Mouse (Mus musculus) hindbrain, postnatal 0 days (tissue): ENCODE results near the gene Hist1h4f. TPM values are rescaled to one million over a fixed set of nuclear protein-coding genes. Genes with fewer than 3 reads are reported as not detected.
"Not testable (repeated sequence)": the region's sequence is repeated elsewhere in the genome, so short reads cannot be mapped to it uniquely, and the experiment has no call there.

Experiments used
- ATAC-seq: fragments of 200-750 bp; cut with Nextera tagmentation; 2 replicates; pipeline ENCODE4 v1.8.0; 2017; ENCODE audit warnings: mild to moderate bottlenecking, moderate TSS enrichment, moderate library complexity
- DNase-seq: peaks from one replicate; pipeline ENCODE4 v3.0.0-alpha.2; 2015; ENCODE audit warnings: low spot score
- H3K27ac ChIP-seq: fragments of 300-500 bp; sonication (generic); 2 replicates; pipeline ENCODE4 v1.5.1; 2014; ENCODE audit warnings: mild to moderate bottlenecking
- H3K27me3 ChIP-seq: fragments of 300-500 bp; sonication (generic); 2 replicates; pipeline ENCODE4 v1.6.1; 2014; ENCODE audit warnings: low read length, mixed read lengths; ENCODE audit not compliant: insufficient read depth
- H3K36me3 ChIP-seq: fragments of 300-500 bp; sonication (generic); 2 replicates; pipeline ENCODE4 v1.6.1; 2014; ENCODE audit warnings: low read length, mixed read lengths; ENCODE audit not compliant: insufficient read depth
- H3K4me1 ChIP-seq: fragments of 300-500 bp; sonication (generic); 2 replicates; pipeline ENCODE4 v1.6.1; 2014; ENCODE audit warnings: antibody characterized with exemption, low read length, mixed read lengths; ENCODE audit not compliant: insufficient read depth
- H3K4me2 ChIP-seq: fragments of 300-500 bp; sonication (generic); 2 replicates; pipeline ENCODE4 v1.6.1; 2014; ENCODE audit warnings: low read depth, mild to moderate bottlenecking, low read length, moderate library complexity, mixed read lengths
- H3K4me3 ChIP-seq: fragments of 300-500 bp; sonication (generic); 2 replicates; pipeline ENCODE4 v1.5.1; 2014; ENCODE audit warnings: low read length
- H3K9ac ChIP-seq: fragments of 300-500 bp; sonication (generic); replicated peaks from 2 replicates; pipeline ENCODE4 v1.6.1; 2014; ENCODE audit warnings: mild to moderate bottlenecking, low read length, moderate library complexity, mixed read lengths
- H3K9me3 ChIP-seq: fragments of 300-500 bp; sonication (generic); 2 replicates; pipeline ENCODE4 v1.6.1; 2016; ENCODE audit warnings: low read length, mixed read lengths
- CTCF ChIP-seq: IDR thresholded peaks from 2 replicates; pipeline ENCODE4 v1.5.1; 2016; ENCODE audit warnings: antibody characterized with exemption, control low read depth, low read depth
- WGBS: fragments of 180-500 bp; shearing (Covaris S2); extraction: QIAGEN DNeasy Blood & Tissue Kit; methylation state at CpG from one replicate; pipeline ENCODE4 v1.1.7; 2014; 5-methylcytosine and 5-hydroxymethylcytosine counted together
- polyA plus RNA-seq: library from polyadenylated mRNA; unstranded; fragments of >200 nt; fragmentation: Nextera tagmentation; extraction: Ambion mirVana; gene quantifications from 2 replicates; pipeline ENCODE4 v1.2.1, GENCODE M21; 2015
- total RNA-seq: library from RNA; depleted of rRNA; stranded (reverse); fragments of >200 nt; gene quantifications from 2 replicates; pipeline ENCODE4 v1.2.3, GENCODE M21; 2014

Hist1h4f gene
- total and polyA plus RNA-seq, 2 experiments from 2014 or later = 2,344 TPM; not detected in 1

GRCm38 (mm10) chr13:23591206-23591605 lies 39.8 kb upstream of the Hist1h4f start:
- Histone ChIP-seq H3K4me2 (no peak overlapping the region), H3K27me3 (no peaks in the 10 kb centered on the region), H3K36me3 (no peaks in the 10 kb centered on the region), H3K4me3 (no peak overlapping the region), H3K9me3 (no peaks in the 10 kb centered on the region), H3K4me1 (no peaks in the 10 kb centered on the region), H3K27ac (no peak overlapping the region), H3K9ac (no peak overlapping the region)
- WGBS = 95% methylated on average over 7 of the region's 7 CpGs
- ATAC-seq (no peak), DNase-seq (no peak)
- TF ChIP-seq CTCF = no peak

GRCm38 (mm10) chr13:23586940-23587225 lies 35.4 kb upstream of the Hist1h4f start:
- no peak for ATAC-seq
- Histone ChIP-seq H3K4me1 (peaks cover 6% of the 10 kb centered on the region; the same call in 1 of the 2 replicates), H3K36me3 (no peaks in the 10 kb centered on the region), H3K4me3 (peak overlapping the region; percentile 49), H3K4me2 (peak overlapping the region; percentile 94), H3K27ac (peak overlapping the region; percentile 67; the same call in 1 of the 2 replicates), H3K9me3 (no peaks in the 10 kb centered on the region), H3K9ac (peak overlapping the region; percentile 21; the same call in 1 of the 2 replicates), H3K27me3 (no peaks in the 10 kb centered on the region)
- no peak for DNase-seq
- WGBS = 0% methylated on average over 1 of the region's 1 CpGs
- no peak for TF ChIP-seq CTCF

DNA sequence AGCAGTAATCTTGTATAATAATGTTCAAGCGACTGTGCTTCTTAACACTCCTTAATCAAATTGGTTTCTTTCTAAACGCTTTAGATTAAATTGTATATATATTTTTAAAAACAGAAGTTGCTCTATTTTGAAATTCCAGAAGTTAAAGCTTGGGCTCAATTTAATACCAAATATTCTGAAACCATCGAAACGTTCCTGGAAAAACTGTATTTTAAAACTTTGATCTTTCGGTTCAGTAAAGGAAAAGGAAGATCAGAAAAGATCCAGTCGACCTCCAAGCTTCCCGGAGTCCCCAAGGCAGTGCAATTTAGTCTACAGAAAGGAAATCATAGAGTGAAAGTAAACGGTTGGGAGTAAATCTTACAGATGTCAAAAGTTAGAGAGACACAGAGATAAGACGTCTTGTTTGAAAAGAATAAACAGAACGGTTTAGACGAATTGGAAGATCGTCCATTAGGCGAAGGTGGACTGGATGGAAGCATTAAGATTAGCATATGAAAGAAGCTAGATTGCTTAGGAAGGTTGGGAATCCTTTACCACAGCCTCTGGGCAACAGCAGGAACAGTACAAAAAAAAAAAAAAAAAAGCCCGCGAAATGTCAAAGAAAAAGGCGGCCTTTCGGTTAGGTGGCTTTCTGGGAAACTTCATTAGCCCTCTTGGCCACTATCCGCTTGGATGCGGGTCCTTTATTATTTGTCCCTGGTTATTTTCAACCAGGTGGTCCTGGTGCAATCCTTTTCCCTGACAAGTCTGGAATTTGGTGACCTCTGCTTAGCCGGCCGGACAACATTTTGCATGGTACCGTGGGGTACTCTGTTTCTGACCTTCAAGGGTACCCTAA lies 34.9 kb upstream of the Hist1h4f start:
- 1% methylated on average over 22 of the region's 22 CpGs for WGBS
- ATAC-seq (no peak), DNase-seq (peak; percentile 24)
- Histone ChIP-seq H3K4me3 (peak overlapping the region; percentile 49), H3K9me3 (no peaks in the 10 kb centered on the region), H3K36me3 (no peaks in the 10 kb centered on the region), H3K9ac (peak overlapping the region; percentile 21), H3K27me3 (no peaks in the 10 kb centered on the region), H3K27ac (peak overlapping the region; percentile 67), H3K4me1 (peaks cover 8% of the 10 kb centered on the region; the same call in 1 of the 2 replicates), H3K4me2 (peak overlapping the region; percentile 94)
- TF ChIP-seq CTCF = no peak

DNA sequence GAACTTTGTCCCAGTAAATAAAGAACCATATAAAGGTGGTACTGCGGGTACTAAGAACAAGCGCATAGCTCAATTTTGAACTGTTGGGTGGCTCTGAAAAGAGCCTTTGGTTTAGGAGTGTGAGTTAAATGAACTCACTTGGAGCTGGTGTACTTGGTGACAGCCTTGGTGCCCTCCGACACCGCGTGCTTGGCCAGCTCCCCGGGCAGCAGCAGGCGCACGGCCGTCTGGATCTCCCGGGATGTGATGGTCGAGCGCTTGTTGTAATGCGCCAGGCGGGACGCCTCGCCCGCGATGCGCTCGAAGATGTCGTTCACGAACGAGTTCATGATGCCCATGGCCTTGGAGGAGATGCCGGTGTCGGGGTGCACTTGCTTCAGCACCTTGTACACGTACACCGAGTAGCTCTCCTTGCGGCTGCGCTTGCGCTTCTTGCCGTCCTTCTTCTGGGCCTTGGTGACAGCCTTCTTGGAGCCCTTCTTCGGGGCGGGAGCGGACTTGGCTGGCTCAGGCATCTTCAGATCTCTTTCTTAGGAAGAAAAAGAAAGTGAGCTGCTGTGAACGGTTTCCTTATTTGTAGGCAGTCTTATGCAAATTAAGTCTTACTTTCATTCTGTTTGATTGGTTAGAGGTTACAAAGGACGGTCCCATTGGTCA lies 34.1 kb upstream of the Hist1h4f start:
- not testable (repeated sequence) for H3K27me3 ChIP-seq, H3K4me1 ChIP-seq, H3K36me3 ChIP-seq, H3K9me3 ChIP-seq
- ATAC-seq (peak; percentile 89), DNase-seq (peak; percentile 91)
- H3K4me2 ChIP-seq = peak overlapping the region; percentile 94
- H3K27ac ChIP-seq = peak overlapping the region; percentile 92
- peak overlapping the region; percentile 68 for H3K9ac ChIP-seq
- H3K4me3 ChIP-seq = peak overlapping the region; percentile 49
- under 1% methylated on average over 18 of the region's 36 CpGs for WGBS

DNA sequence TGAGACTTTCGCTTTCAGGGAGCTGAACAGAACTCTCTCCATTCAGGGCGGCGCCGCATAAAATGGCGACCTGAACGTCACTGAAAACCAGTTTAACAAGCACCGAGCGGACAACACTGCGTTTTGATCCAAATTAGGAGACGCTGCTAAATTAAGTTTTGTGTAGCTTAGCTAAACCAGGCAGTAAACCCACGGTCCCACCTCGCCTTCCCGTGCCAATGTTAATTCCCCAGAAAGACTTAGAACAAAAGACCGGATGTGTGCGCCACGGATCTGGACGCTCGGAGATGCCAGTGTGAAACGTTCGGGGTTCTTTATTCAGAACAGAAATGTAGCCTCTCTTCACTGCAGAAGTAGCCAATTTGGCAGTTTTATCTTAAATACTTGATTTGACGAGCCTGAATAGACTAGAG lies 33.6 kb upstream of the Hist1h4f start:
- Histone ChIP-seq H3K4me1 (peaks cover 8% of the 10 kb centered on the region; the same call in 1 of the 2 replicates), H3K9ac (peak overlapping the region; percentile 68), H3K4me3 (peak overlapping the region; percentile 49), H3K4me2 (peak overlapping the region; percentile 94), H3K9me3 (no peaks in the 10 kb centered on the region), H3K36me3 (no peaks in the 10 kb centered on the region), H3K27ac (peak overlapping the region; percentile 92), H3K27me3 (no peaks in the 10 kb centered on the region)
- under 1% methylated on average over 21 of the region's 21 CpGs for WGBS
- DNase-seq (peak; percentile 72), ATAC-seq (0 out of 2 replicates have a peak, but pooled peaks have one; percentile 19)
- no peak for TF ChIP-seq CTCF

DNA sequence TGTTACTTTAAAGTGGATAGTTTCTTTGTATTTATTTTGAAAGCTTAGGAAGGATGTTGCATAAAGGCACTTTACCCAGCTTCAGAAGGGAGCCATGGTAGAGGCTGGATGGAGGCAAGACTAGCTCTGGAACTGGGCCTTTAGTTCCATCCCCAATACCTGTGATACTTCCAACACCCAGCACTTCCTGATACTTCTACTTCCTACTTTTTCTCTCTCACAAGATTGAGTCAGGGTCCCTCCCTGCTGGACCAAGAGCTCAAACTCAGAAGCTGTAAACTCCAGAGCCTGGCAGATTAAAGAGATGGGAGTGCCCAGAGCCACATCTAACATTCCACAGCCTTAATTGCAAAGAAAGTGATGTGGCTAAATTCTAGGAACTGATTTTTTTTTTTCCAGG lies 32.9 kb upstream of the Hist1h4f start:
- Histone ChIP-seq H3K9ac (peak overlapping the region; percentile 68), H3K4me3 (peak overlapping the region; percentile 49), H3K36me3 (no peaks in the 10 kb centered on the region), H3K27me3 (no peaks in the 10 kb centered on the region), H3K27ac (peak overlapping the region; percentile 92), H3K4me2 (peak overlapping the region; percentile 94), H3K9me3 (no peaks in the 10 kb centered on the region), H3K4me1 (peaks cover 8% of the 10 kb centered on the region; the same call in 1 of the 2 replicates)
- ATAC-seq (no peak), DNase-seq (no peak)
- no peak for TF ChIP-seq CTCF
